Mouse (Mus musculus) megakaryocyte, embryonic 14.5 days (primary cell): ENCODE measurements around the gene Gfra1.

ENCODE experiments used
- FLI1 ChIP-seq: IDR thresholded peaks from 2 replicates; pipeline ENCODE4 v1.6.1; 2012; ENCODE audit warnings: low read length, inconsistent platforms, mixed read lengths
- GATA1 ChIP-seq: IDR thresholded peaks from 3 replicates; pipeline ENCODE4 v1.6.1; 2012; ENCODE audit warnings: mixed read lengths, low read length, inconsistent platforms, borderline replicate concordance

- no peak for TF ChIP-seq GATA1
- no peak for TF ChIP-seq FLI1
Observed at GRCm38 (mm10) chr19:58486686-58487085, 31.0 kb upstream of the Gfra1 start.
